8 mouse cellular contexts compared by ENCODE assay signal in genomic region chr11:102946265-102946991, GRCm38 (mm10). TPM values are rescaled to one million over a fixed set of nuclear protein-coding genes. Genes with fewer than 3 reads are reported as not detected.
DNase-seq lines count a peak whose midpoint lies in the region; ATAC-seq lines count a peak whose summit lies in the region.

C1ql1 (minus strand) TSS chr11:102946688.

- no peaks in the 10 kb centered on the region for H3K36me3 ChIP-seq in hindbrain, embryonic 16.5 days (ENCODE audit: control insufficient read depth, insufficient read depth, low read length)

- under 1% methylated on average over 50 of the region's 87 CpGs for WGBS in hindbrain, embryonic 16.5 days

- no peak within 1 kb of the TSS for H3K27ac ChIP-seq in hindbrain, embryonic 16.5 days (ENCODE audit: low read depth, low read length)

- H3K27me3 ChIP-seq in hindbrain, embryonic 16.5 days (replicated peaks; ENCODE audit: control insufficient read depth, insufficient read depth, low read length): peaks cover 48% of the 10 kb centered on the region

- no peaks in the 10 kb centered on the region for H3K9me3 ChIP-seq in hindbrain, embryonic 16.5 days (ENCODE audit: control insufficient read depth, low read length)

- H3K4me1 ChIP-seq in hindbrain, embryonic 16.5 days (ENCODE audit: control insufficient read depth, insufficient read depth, low read depth, low read length): peaks cover 24% of the 10 kb centered on the region

- peak; percentile 96 for DNase-seq in ZHBTc4 (ENCODE audit: low read depth, low spot score)
- DNase-seq in cerebellum, postnatal 4 days (ENCODE audit: low spot score in 2 of 2): peak; percentile 43 to 78
- peak; percentile 60 to 78 for DNase-seq in gastrocnemius, adult 8-10 months (ENCODE audit: low spot score in 2 of 2)
- DNase-seq in left cerebral cortex, adult 18-20 months (ENCODE audit: low spot score in 2 of 2): peak; percentile 42 to 56
- DNase-seq in lung, postnatal 36 days: peak; percentile 89
- DNase-seq in retina, embryonic 14.5 days (ENCODE audit: low spot score): peak; percentile 88
- peak; percentile 75 to 85 for DNase-seq in thymus, postnatal 36 days

- peak within 1 kb of the TSS; percentile 58 for H3K4me2 ChIP-seq in hindbrain, embryonic 16.5 days (ENCODE audit: low read length)

- H3K9ac ChIP-seq in hindbrain, embryonic 16.5 days (ENCODE audit: low read depth, low read length): peak within 1 kb of the TSS; percentile 54

- peak; percentile 64 for ATAC-seq in hindbrain, embryonic 16.5 days

- peak within 1 kb of the TSS; percentile 44 for H3K4me3 ChIP-seq in hindbrain, embryonic 16.5 days (ENCODE audit: low read length)

RNA-seq across cellular contexts. Expression of gene C1ql1, which starts in this region (rescaled TPM):
- total RNA-seq in gastrocnemius, adult 8-10 months (2022): not detected
- 9.0 and 9.9 TPM in 2 replicates for polyA plus RNA-seq in hindbrain, embryonic 16.5 days (2015; fragmentation: Nextera tagmentation; extraction: Ambion mirVana)
- 10 to 100 TPM; 12.3 to 15.7 TPM for total RNA-seq in left cerebral cortex, adult 18-20 months (2021)

Comparison
In these comparisons a context has a peak if more than half of its experiments do, and no peak if none do; other contexts are left out.
1. RNA of gene C1ql1 (total RNA-seq): 12.3 to 15.7 TPM in left cerebral cortex, adult 18-20 months; not detected in gastrocnemius, adult 8-10 months; every median in the first group is over 10 times any median in the second.
2. Peak in DNase-seq in gastrocnemius, adult 8-10 months; RNA of the gene not detected or under 1 TPM.
3. Peak in every context shown above with its lines, with median percentiles within 50 percentile points of each other: DNase-seq.